Mouse (Mus musculus): Measurements from ENCODE around the gene Prkn.

The Prkn gene

DNA sequence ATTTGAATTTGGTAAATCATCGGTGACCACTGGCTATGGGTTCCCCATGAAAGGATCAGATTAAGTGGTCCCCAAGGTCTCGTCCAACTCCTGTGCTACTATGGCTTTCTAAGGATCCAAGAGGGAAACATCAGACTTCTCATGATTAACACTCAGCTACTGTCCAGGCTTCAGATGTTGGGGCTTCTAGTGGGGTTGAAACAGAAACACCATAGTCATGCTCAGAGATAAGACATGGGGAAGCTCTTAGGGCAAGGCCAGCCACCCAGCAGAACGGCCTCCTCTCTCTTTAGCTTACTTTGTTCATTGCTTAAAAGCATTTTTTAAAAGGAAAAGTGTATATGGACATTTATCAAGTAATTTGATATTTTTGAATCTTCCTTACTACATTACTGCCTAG is 929.3 kb downstream of the Prkn start:
- no peak for DNase-seq

- no peak for DNase-seq
These were observed 939.4 kb downstream of the Prkn start for GRCm38 (mm10) chr17:11779547-11779946.

GRCm38 (mm10) chr17:11780005-11780404 is 939.8 kb downstream of the Prkn start:
- DNase-seq = no peak

- no peak for DNase-seq
These were observed 940.8 kb downstream of the Prkn start for GRCm38 (mm10) chr17:11780805-11781481.

DNA sequence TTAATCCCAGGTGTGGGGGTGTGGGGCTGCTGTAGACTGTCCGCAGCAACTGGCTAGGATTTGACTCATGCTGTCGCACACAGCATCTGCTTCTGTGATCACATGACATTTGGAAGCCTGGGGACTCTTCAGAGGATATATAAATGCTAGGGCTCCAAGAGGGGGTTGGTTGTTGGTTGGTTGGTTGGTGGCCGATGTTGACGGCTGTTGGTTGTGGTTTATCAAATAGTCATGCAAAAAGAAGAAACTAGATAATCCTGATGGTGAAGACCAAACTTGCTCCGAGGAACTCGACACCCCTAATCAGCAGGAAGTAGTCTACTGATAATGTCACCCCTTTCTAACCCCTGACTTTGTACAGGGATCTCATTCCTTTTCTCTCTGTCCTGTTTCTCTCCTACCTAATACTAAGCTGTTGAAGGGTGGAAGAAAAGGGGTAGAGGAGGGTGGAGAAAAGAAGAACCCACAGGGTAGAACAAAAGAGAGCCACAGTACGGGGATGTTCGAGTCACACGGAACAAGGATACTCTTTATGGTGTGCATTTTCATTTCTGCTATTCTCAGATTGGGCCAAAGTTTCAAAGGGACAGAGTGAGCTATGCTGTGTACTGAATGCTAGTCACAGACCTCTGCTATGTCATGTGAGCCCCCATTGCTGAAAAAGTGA is 948.2 kb downstream of the Prkn start:
- no peak for DNase-seq

GRCm38 (mm10) chr17:11795979-11796378 is 955.8 kb downstream of the Prkn start:
- no peak for DNase-seq

GRCm38 (mm10) chr17:11801226-11801625 is 961.0 kb downstream of the Prkn start:
- DNase-seq = no peak

GRCm38 (mm10) chr17:11807280-11807679 is 967.1 kb downstream of the Prkn start:
- no peak for DNase-seq

DNA sequence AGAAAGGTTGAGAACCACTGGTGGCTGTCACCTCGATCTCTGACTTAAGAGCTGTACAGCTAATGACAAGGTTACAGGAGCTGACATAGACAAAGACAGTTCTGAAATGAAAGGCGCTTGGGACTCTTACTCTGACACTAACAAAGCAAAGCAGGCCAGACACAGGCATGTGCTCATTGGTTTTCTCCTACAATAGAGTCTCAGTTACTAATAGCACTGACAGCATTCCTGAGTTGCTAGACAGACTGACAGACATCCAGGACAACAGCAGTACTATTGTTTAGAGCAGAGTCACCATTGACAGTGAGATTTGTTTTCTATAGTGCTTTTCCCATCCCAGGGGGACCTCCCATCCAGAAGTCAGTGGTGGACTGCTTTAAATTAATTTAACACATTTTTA is 977.7 kb downstream of the Prkn start:
- DNase-seq = no peak

- no peak for DNase-seq
These were observed 979.3 kb downstream of the Prkn start for GRCm38 (mm10) chr17:11819506-11819905.

- DNase-seq = no peak
These were observed 980.6 kb downstream of the Prkn start for GRCm38 (mm10) chr17:11820757-11821156.

DNA sequence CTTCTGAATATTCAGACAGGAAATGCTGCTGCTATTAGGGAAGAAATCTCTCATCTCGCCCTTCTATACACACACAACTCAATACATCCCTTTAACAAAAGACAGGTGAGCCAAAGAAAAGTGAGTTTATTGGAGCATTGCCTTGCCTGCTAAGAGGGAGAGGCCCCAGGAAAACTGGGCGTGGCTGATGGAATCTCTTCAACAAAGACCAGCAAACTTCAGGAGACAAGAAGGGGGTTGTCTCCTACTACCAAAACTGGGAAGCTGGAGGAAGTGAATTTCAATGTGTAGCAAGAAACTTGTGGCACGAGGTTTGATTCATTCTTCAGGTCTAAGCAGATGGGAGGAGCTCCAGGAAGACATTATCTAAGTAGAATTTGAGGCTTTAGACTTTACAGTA is 989.3 kb downstream of the Prkn start:
- DNase-seq = no peak

DNA sequence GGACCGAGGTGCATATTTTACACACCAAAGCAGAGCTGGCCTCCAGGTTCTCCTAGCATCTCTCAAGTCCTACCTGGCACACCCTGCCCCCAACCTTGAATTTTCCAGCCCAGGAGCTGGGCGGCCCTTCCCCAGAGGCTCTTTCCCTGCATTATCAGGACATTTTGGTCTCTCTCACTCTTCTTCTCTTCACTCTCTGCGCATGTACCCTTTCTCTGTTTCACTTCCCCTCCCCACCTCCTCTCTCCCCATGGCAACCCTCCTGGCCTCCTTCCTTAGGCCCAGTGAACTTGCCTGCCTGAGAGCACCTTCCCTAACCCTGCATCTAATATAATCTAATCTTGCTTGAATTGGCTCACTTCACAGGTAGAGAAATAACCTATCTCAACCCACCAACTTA is 996.9 kb downstream of the Prkn start:
- no peak for DNase-seq

GRCm38 (mm10) chr17:11844436-11844835 is 1004.3 kb downstream of the Prkn start:
- DNase-seq = no peak

GRCm38 (mm10) chr17:11844989-11845388 is 1004.8 kb downstream of the Prkn start:
- no peak for DNase-seq

- no peak for DNase-seq
These were observed 1005.3 kb downstream of the Prkn start for GRCm38 (mm10) chr17:11845506-11845905.

DNA sequence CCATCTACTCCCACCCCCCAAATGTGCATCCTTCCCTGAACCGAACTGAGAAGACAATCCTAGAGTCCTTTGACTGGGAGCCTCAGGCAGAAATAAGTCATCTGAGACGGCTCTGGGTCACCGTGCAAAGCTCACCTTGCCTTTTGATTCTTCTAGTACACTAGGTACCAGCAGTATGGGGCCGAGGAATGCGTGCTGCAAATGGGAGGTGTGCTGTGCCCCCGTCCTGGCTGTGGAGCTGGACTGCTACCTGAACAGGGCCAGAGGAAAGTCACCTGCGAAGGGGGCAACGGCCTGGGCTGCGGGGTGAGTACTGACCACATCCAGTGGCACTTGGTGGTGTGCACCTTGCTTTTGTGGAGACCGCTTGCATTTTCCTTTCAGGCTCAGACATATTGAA is 1014.4 kb downstream of the Prkn start:
- DNase-seq = no peak

DNA sequence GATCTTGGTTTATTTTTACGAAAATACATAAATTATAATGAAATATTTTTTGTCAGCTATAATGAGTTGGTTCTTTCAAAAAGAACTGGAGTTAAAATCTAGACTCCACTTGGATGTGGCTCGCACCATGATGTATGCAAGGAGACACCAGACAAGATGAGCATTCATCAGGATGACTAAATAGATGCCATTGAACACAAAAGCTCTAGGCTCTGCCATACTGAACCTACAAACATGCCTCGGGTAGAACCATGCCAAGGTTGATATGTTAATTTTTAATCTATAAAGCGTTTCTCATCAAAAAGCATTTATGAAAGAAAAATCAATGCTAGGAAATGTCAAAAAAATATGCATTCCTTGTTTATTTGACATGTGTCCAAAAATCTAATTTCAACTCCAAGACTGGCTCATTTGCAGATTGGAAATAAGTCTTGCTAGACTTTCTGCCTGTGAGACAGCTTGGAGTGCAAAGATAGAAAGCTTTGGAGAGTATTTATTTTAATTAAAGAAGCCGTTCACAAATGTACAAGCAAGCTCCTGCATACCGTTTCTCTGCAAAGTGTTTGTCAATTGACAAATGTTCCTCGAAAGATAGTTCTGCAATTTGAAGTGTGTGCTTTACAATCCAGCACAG is 1018.7 kb downstream of the Prkn start:
- no peak for DNase-seq

DNA sequence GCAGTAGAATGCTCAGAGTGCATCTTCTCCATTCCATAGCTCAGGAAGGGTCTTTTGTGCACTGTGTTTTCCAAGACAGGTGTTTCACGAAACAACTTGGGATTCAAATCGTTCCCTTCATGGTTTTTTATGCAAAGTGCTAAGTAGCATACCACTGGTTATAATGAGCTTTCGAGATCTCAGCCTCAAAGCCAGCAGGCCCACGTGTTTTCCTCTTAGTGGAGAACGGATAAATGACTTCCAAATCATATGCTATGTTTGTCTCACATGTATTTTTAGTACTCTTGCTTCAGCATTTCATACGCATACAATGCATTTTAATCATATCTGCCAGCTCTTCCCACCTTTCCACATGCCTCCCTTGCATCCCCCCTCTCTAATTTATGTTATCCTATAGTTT is 1021.0 kb downstream of the Prkn start:
- no peak for DNase-seq

- DNase-seq = no peak
These were observed 1022.2 kb downstream of the Prkn start for GRCm38 (mm10) chr17:11862360-11862759.

DNA sequence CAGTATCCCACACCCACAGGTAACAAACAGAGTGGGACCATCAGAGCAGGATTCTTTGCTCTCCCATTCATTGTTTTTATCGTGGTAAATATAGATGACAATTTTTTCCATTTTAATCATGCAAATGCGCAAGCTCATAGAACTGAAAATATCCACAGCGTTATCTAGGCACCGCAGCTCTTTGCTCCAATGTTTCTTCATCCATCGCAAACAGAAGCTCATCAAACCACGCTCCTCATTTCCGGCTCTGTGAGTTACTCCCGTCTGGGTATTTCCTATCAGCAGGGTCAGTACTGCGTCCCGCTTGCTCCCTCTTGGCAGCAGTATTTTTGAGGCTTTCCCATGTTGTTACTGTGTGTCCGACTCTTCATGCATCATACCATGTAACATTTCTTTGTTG is 1022.8 kb downstream of the Prkn start:
- no peak for DNase-seq

- no peak for DNase-seq
These were observed 1026.0 kb downstream of the Prkn start for GRCm38 (mm10) chr17:11866231-11866630.

GRCm38 (mm10) chr17:11867334-11868095 is 1027.3 kb downstream of the Prkn start:
- DNase-seq = no peak

DNA sequence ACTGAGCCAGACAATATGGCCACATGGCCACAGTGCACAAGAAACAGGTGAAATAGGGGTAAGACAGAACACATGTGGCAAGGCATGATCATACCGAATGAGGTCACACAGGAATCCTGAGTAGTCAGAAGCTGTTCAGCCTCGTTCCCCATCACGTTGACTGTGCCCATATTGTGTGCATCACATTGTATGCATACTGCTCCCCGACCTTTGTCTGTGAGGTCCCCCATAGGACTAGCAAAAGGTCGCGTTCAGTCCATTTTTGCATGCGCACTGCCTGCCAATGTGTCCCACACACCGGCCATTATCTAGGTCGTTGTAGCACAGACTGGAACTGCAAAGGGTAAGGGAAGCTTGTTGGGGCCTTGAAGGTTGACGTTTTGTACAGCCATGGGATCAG is 1030.4 kb downstream of the Prkn start:
- DNase-seq = no peak

All from cerebellum, adult 11 months (tissue).